Mouse (Mus musculus): ENCODE results near the gene Krtap4-9. TPM values are rescaled to one million over a fixed set of nuclear protein-coding genes. Genes with fewer than 3 reads are reported as not detected.
"Not testable (repeated sequence)": the region's sequence is repeated elsewhere in the genome, so short reads cannot be mapped to it uniquely, and the experiment has no call there.

The Krtap4-9 gene
- polyA plus RNA-seq, 1 experiment from 2014 or later, result not detected

DNA sequence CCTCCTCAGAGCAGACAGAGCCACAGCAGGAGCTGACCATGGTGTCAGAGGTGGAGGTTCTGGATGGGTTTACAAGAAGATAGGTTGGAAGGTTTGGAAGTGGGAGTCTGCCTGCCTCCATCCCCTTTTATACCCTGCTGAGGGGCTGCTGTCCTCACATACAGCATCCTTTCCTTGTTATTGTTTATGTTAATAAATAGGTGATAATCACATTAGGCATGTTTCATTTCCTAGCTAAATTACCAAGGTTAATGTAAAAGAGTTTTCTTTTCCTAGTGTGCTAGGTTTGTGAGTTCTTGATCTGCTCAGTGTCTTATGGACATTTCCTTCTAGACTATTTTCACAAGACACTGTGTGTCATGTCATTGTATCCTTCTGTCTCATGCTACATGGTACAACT lies 24.8 kb downstream of the Krtap4-9 start, which contains the start of gene Krtap4-13:
TSS of gene Krtap4-13 (minus strand) at position 101 of the 400 bp plus-strand sequence.
- H3K4me2 ChIP-seq (ENCODE audit: low read depth, low read length); H3K4me1 ChIP-seq (ENCODE audit: control insufficient read depth, insufficient read depth, low read length); H3K9ac ChIP-seq (ENCODE audit: low read depth, low read length); H3K27ac ChIP-seq (ENCODE audit: low read length); ATAC-seq; H3K27me3 ChIP-seq (replicated peaks; ENCODE audit: control insufficient read depth, insufficient read depth, low read length); H3K36me3 ChIP-seq (ENCODE audit: control insufficient read depth, insufficient read depth, low read length); H3K9me3 ChIP-seq (ENCODE audit: control insufficient read depth, low read length); H3K4me3 ChIP-seq (ENCODE audit: low read length): not testable (repeated sequence)

DNA sequence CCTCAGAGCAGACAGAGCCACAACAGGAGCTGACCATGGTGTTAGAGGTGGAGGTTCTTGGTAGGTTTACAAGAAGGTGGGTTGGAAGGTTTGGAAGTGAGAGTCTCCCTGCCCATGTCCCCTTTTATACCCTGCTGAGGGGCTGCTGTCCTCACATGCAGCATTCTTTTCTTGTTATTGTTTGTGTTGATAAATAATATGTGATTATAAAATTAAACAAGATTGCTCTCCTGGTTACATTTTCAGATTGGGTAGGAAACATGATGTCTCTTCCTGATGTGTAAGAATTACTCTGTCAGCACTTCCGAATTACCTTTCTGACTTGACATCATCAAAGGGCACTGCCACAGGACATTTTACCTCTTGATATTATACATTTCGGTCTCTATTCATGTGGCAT lies 30.6 kb downstream of the Krtap4-9 start, which contains the start of gene Gm11564:
TSS of gene Gm11564 (minus strand) at position 101 of the 400 bp plus-strand sequence.
- not testable (repeated sequence) for H3K36me3 ChIP-seq (ENCODE audit: control insufficient read depth, insufficient read depth, low read length); ATAC-seq
- 91% methylated on average over 2 of the region's 2 CpGs for WGBS

More for the DNA sequence above, 30.6 kb downstream of the Krtap4-9 start, which contains the start of gene Gm11564:
- H3K27me3 ChIP-seq (replicated peaks; ENCODE audit: control insufficient read depth, insufficient read depth, low read length); H3K27ac ChIP-seq (ENCODE audit: low read length); H3K4me3 ChIP-seq (ENCODE audit: low read length); H3K4me1 ChIP-seq (ENCODE audit: control insufficient read depth, insufficient read depth, low read length); H3K9me3 ChIP-seq (ENCODE audit: control insufficient read depth, low read length); H3K4me2 ChIP-seq (ENCODE audit: low read depth, low read length); H3K9ac ChIP-seq (ENCODE audit: low read depth, low read length): not testable (repeated sequence)

Other genes with a start within 250 kb of the Krtap4-9 start
- gene Krt40, start 242.0 kb upstream of the Krtap4-9 start, polyA plus RNA-seq (2015; fragmentation: Nextera tagmentation; extraction: Ambion mirVana), result not detected in 2 replicates
- not detected in 2 replicates for gene Krtap3-3, start 234.3 kb upstream of the Krtap4-9 start, polyA plus RNA-seq (2015; fragmentation: Nextera tagmentation; extraction: Ambion mirVana)
- not detected in 2 replicates for gene Krtap3-2, start 228.3 kb upstream of the Krtap4-9 start, polyA plus RNA-seq (2015; fragmentation: Nextera tagmentation; extraction: Ambion mirVana)
- not detected in 2 replicates for gene Gm11939, start 225.7 kb upstream of the Krtap4-9 start, polyA plus RNA-seq (2015; fragmentation: Nextera tagmentation; extraction: Ambion mirVana)
- gene Krtap3-1, start 218.6 kb upstream of the Krtap4-9 start, polyA plus RNA-seq (2015; fragmentation: Nextera tagmentation; extraction: Ambion mirVana), result not detected in 2 replicates
- gene Krtap1-5, start 204.2 kb upstream of the Krtap4-9 start, polyA plus RNA-seq (2015; fragmentation: Nextera tagmentation; extraction: Ambion mirVana), result not detected in 2 replicates
- not detected in 2 replicates for gene Krtap1-4, start 201.5 kb upstream of the Krtap4-9 start, polyA plus RNA-seq (2015; fragmentation: Nextera tagmentation; extraction: Ambion mirVana)
- gene Krtap1-3, start 193.9 kb upstream of the Krtap4-9 start, polyA plus RNA-seq (2015; fragmentation: Nextera tagmentation; extraction: Ambion mirVana), result not detected in 2 replicates
- not detected in 2 replicates for gene Krtap9-3, start 187.1 kb upstream of the Krtap4-9 start, polyA plus RNA-seq (2015; fragmentation: Nextera tagmentation; extraction: Ambion mirVana)
- gene Gm11938, start 181.9 kb upstream of the Krtap4-9 start, polyA plus RNA-seq (2015; fragmentation: Nextera tagmentation; extraction: Ambion mirVana), result not detected in 2 replicates
- not detected in 2 replicates for gene Gm11937, start 175.0 kb upstream of the Krtap4-9 start, polyA plus RNA-seq (2015; fragmentation: Nextera tagmentation; extraction: Ambion mirVana)
- gene Krtap2-4, start 170.4 kb upstream of the Krtap4-9 start, polyA plus RNA-seq (2015; fragmentation: Nextera tagmentation; extraction: Ambion mirVana), result not detected in 2 replicates
- not detected in 2 replicates for gene Gm11562, start 164.8 kb upstream of the Krtap4-9 start, polyA plus RNA-seq (2015; fragmentation: Nextera tagmentation; extraction: Ambion mirVana)
- gene Krtap4-1, start 157.0 kb upstream of the Krtap4-9 start, polyA plus RNA-seq (2015; fragmentation: Nextera tagmentation; extraction: Ambion mirVana), result not detected in 2 replicates
- not detected in 2 replicates for gene Krtap4-2, start 150.1 kb upstream of the Krtap4-9 start, polyA plus RNA-seq (2015; fragmentation: Nextera tagmentation; extraction: Ambion mirVana)
- not detected in 2 replicates for gene Krtap4-7, start 141.1 kb upstream of the Krtap4-9 start, polyA plus RNA-seq (2015; fragmentation: Nextera tagmentation; extraction: Ambion mirVana)
- not detected in 2 replicates for gene Gm11555, start 135.0 kb upstream of the Krtap4-9 start, polyA plus RNA-seq (2015; fragmentation: Nextera tagmentation; extraction: Ambion mirVana)
- not detected in 2 replicates for gene Gm11563, start 126.2 kb upstream of the Krtap4-9 start, polyA plus RNA-seq (2015; fragmentation: Nextera tagmentation; extraction: Ambion mirVana)
- not detected in 2 replicates for gene Krtap4-6, start 119.2 kb upstream of the Krtap4-9 start, polyA plus RNA-seq (2015; fragmentation: Nextera tagmentation; extraction: Ambion mirVana)
- not detected in 2 replicates for gene Gm14190, start 94.5 kb upstream of the Krtap4-9 start, polyA plus RNA-seq (2015; fragmentation: Nextera tagmentation; extraction: Ambion mirVana)
- not detected in 2 replicates for gene Gm14180, start 50.9 kb upstream of the Krtap4-9 start, polyA plus RNA-seq (2015; fragmentation: Nextera tagmentation; extraction: Ambion mirVana)
- not detected in 2 replicates for gene Gm11595, start 12.3 kb upstream of the Krtap4-9 start, polyA plus RNA-seq (2015; fragmentation: Nextera tagmentation; extraction: Ambion mirVana)
- not detected in 2 replicates for gene Krtap4-8, start 4.5 kb upstream of the Krtap4-9 start, polyA plus RNA-seq (2015; fragmentation: Nextera tagmentation; extraction: Ambion mirVana)
- gene Gm11596, start 8.3 kb downstream of the Krtap4-9 start, polyA plus RNA-seq (2015; fragmentation: Nextera tagmentation; extraction: Ambion mirVana), result not detected in 2 replicates
- gene Gm11569, start 13.7 kb downstream of the Krtap4-9 start, polyA plus RNA-seq (2015; fragmentation: Nextera tagmentation; extraction: Ambion mirVana), result not detected in 2 replicates
- not detected in 2 replicates for gene Gm11554, start 19.2 kb downstream of the Krtap4-9 start, polyA plus RNA-seq (2015; fragmentation: Nextera tagmentation; extraction: Ambion mirVana)
- not detected in 2 replicates for gene Krtap4-13, start 24.7 kb downstream of the Krtap4-9 start, polyA plus RNA-seq (2015; fragmentation: Nextera tagmentation; extraction: Ambion mirVana)
- not detected in 2 replicates for gene Gm11564, start 30.5 kb downstream of the Krtap4-9 start, polyA plus RNA-seq (2015; fragmentation: Nextera tagmentation; extraction: Ambion mirVana)
- gene 2300003K06Rik, start 52.9 kb downstream of the Krtap4-9 start, polyA plus RNA-seq (2015; fragmentation: Nextera tagmentation; extraction: Ambion mirVana), result not detected in 2 replicates
- gene Krtap4-16, start 66.4 kb downstream of the Krtap4-9 start, polyA plus RNA-seq (2015; fragmentation: Nextera tagmentation; extraction: Ambion mirVana), result not detected in 2 replicates
- gene Gm11568, start 72.7 kb downstream of the Krtap4-9 start, polyA plus RNA-seq (2015; fragmentation: Nextera tagmentation; extraction: Ambion mirVana), result not detected in 2 replicates
- not detected in 2 replicates for gene Gm11559, start 79.3 kb downstream of the Krtap4-9 start, polyA plus RNA-seq (2015; fragmentation: Nextera tagmentation; extraction: Ambion mirVana)
- gene Krtap9-1, start 88.2 kb downstream of the Krtap4-9 start, polyA plus RNA-seq (2015; fragmentation: Nextera tagmentation; extraction: Ambion mirVana), result not detected in 2 replicates
- gene Gm11567, start 94.0 kb downstream of the Krtap4-9 start, polyA plus RNA-seq (2015; fragmentation: Nextera tagmentation; extraction: Ambion mirVana), result not detected in 2 replicates
- not detected in 2 replicates for gene Krtap31-1, start 122.7 kb downstream of the Krtap4-9 start, polyA plus RNA-seq (2015; fragmentation: Nextera tagmentation; extraction: Ambion mirVana)
- gene Gm11565, start 129.6 kb downstream of the Krtap4-9 start, polyA plus RNA-seq (2015; fragmentation: Nextera tagmentation; extraction: Ambion mirVana), result not detected in 2 replicates
- not detected in 2 replicates for gene Krtap31-2, start 151.1 kb downstream of the Krtap4-9 start, polyA plus RNA-seq (2015; fragmentation: Nextera tagmentation; extraction: Ambion mirVana)
- gene Krtap9-5, start 163.3 kb downstream of the Krtap4-9 start, polyA plus RNA-seq (2015; fragmentation: Nextera tagmentation; extraction: Ambion mirVana), result not detected in 2 replicates
- gene Krtap29-1, start 193.9 kb downstream of the Krtap4-9 start, polyA plus RNA-seq (2015; fragmentation: Nextera tagmentation; extraction: Ambion mirVana), result not detected in 2 replicates
- not detected in 2 replicates for gene Krtap16-1, start 201.4 kb downstream of the Krtap4-9 start, polyA plus RNA-seq (2015; fragmentation: Nextera tagmentation; extraction: Ambion mirVana)
- not detected in 2 replicates for gene Krtap17-1, start 208.8 kb downstream of the Krtap4-9 start, polyA plus RNA-seq (2015; fragmentation: Nextera tagmentation; extraction: Ambion mirVana)
- not detected in 2 replicates for gene Krt33a, start 231.0 kb downstream of the Krtap4-9 start, polyA plus RNA-seq (2015; fragmentation: Nextera tagmentation; extraction: Ambion mirVana)
- not detected in 2 replicates for gene Krt33b, start 244.7 kb downstream of the Krtap4-9 start, polyA plus RNA-seq (2015; fragmentation: Nextera tagmentation; extraction: Ambion mirVana)

All from intestine, embryonic 16.5 days (tissue).